Mouse (Mus musculus) Patski (cell line): Measurements from ENCODE around the gene Wdr76. TPM values are rescaled to one million over a fixed set of nuclear protein-coding genes. Genes with fewer than 3 reads are reported as not detected.
"Not testable (repeated sequence)": the region's sequence is repeated elsewhere in the genome, so short reads cannot be mapped to it uniquely, and the experiment has no call there.

ENCODE experiments used
- ATAC-seq: fragments of 100-300 bp; one replicate; pipeline ENCODE4 v1.8.0; 2021
- CTCF ChIA-PET: fragments of 350-600 bp; sonication (Branson Sonifier 250); formaldehyde crosslinking; loops from one replicate; lab custom pipeline; 2022; ENCODE audit warnings: inconsistent platforms; lab: Charles Lee
- POLR2A ChIA-PET: fragments of 350-600 bp; sonication (Branson Sonifier 250); formaldehyde crosslinking; loops from one replicate; lab custom pipeline; 2022; ENCODE audit warnings: antibody characterized with exemption, inconsistent platforms; lab: Charles Lee
- DNase-seq: peaks from one replicate; pipeline ENCODE4 v3.0.0-alpha.2; 2011; ENCODE audit warnings: low read depth, low spot score
- H3K27me3 ChIP-seq: fragments of 371-371 bp; one replicate; pipeline ENCODE4 v1.5.1; 2021
- CTCF ChIP-seq: fragments of 100-300 bp; IDR thresholded peaks from one replicate; pipeline ENCODE4 v1.5.1; 2021
- in situ Hi-C: fragments of 300-500 bp; cut with MboI; formaldehyde crosslinking; loops from 3 replicates; pipeline ENCODE4 v1.11.1; 2018; ENCODE audit warnings: low pct_unique_long_range_greater_than_20kb, mixed read lengths
- polyA plus RNA-seq: library from polyadenylated mRNA; unstranded; gene quantifications from one replicate; pipeline ENCODE4 v1.2.3, GENCODE M21; 2021

Gene Wdr76
- polyA plus RNA-seq, 1 experiment from 2014 or later, result 9.1 TPM

- TF ChIP-seq CTCF, result no peak
- H3K27me3 ChIP-seq, result no peaks in the 10 kb centered on the region
- CTCF ChIA-PET, result interaction anchor here (1.5 kb wide), 1 partner anchor 8 kb away, joined by 3 read pairs; no protein-coding TSS in a partner anchor
- in situ Hi-C loops, result no loop called here
- ATAC-seq (no peak), DNase-seq (no peak)
- POLR2A ChIA-PET, result interaction anchor here (0.6 kb wide), 1 partner anchor 1158 kb away, joined by 3 read pairs; no protein-coding TSS in a partner anchor
Measured at GRCm38 (mm10) chr2:121483576-121483975, 22.9 kb upstream of the Wdr76 start.

DNA sequence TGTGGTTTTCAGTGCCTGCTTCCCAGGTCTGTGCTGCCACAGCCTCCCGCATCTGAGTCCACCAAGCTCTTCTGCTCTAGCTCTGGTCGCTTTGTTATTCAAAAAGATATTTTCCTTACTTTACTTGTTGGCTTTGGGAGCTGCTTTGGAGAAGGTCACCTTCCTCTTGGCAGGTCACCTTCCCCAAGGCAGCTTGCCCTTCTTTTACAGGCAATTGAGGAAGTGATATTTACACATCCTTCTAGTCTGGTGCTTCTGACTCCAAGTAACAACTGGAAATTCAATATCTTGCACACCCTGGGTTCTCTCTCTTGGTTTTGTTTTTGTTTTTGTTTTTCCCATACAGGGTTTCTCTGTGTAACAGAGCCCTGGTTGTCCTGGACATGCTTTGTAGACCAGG, 22.1 kb upstream of the Wdr76 start:
- DNase-seq, in situ Hi-C loops, POLR2A ChIA-PET, CTCF ChIA-PET, H3K27me3 ChIP-seq, ATAC-seq: not testable (repeated sequence)

GRCm38 (mm10) chr2:121501550-121501949, 5.0 kb upstream of the Wdr76 start:
- H3K27me3 ChIP-seq, POLR2A ChIA-PET, DNase-seq, in situ Hi-C loops, CTCF ChIA-PET, ATAC-seq: not testable (repeated sequence)

- in situ Hi-C loops, result no loop called here
Measured at GRCm38 (mm10) chr2:121507173-121507950, 839 bp downstream of the Wdr76 start.

GRCm38 (mm10) chr2:121507951-121508330, 1.4 kb downstream of the Wdr76 start:
- DNase-seq (no peak), ATAC-seq (no peak)
- CTCF ChIA-PET, result no interaction called here
- POLR2A ChIA-PET, result no interaction called here
- TF ChIP-seq CTCF, result no peak
- in situ Hi-C loops, result no loop called here
- no peaks in the 10 kb centered on the region for H3K27me3 ChIP-seq

More at GRCm38 (mm10) chr2:121507173-121507950, 839 bp downstream of the Wdr76 start:
- DNase-seq, result no peak
- ChIA-PET POLR2A (interaction anchor here (0.6 kb wide), 1 partner anchor 35 kb away, joined by 4 read pairs; no protein-coding TSS in a partner anchor), CTCF (no interaction called here)
- no peak for TF ChIP-seq CTCF
- H3K27me3 ChIP-seq, result no peaks in the 10 kb centered on the region
- no peak for ATAC-seq

- ChIA-PET POLR2A (no interaction called here), CTCF (no interaction called here)
- no peak for TF ChIP-seq CTCF
- in situ Hi-C loops, result no loop called here
- ATAC-seq, result peak; percentile 66
- no peak for DNase-seq
- H3K27me3 ChIP-seq, result no peaks in the 10 kb centered on the region
Measured at GRCm38 (mm10) chr2:121509584-121509983, 3.1 kb downstream of the Wdr76 start.

- H3K27me3 ChIP-seq, result no peaks in the 10 kb centered on the region
- DNase-seq (no peak), ATAC-seq (no peak)
- in situ Hi-C loops, result no loop called here
- ChIA-PET CTCF (no interaction called here), POLR2A (no interaction called here)
- TF ChIP-seq CTCF, result no peak
Measured at GRCm38 (mm10) chr2:121511401-121511800, 4.9 kb downstream of the Wdr76 start.

- in situ Hi-C loops, POLR2A ChIA-PET, CTCF ChIA-PET, ATAC-seq, DNase-seq, H3K27me3 ChIP-seq: not testable (repeated sequence)
Measured at GRCm38 (mm10) chr2:121512991-121513765, 6.7 kb downstream of the Wdr76 start.

DNA sequence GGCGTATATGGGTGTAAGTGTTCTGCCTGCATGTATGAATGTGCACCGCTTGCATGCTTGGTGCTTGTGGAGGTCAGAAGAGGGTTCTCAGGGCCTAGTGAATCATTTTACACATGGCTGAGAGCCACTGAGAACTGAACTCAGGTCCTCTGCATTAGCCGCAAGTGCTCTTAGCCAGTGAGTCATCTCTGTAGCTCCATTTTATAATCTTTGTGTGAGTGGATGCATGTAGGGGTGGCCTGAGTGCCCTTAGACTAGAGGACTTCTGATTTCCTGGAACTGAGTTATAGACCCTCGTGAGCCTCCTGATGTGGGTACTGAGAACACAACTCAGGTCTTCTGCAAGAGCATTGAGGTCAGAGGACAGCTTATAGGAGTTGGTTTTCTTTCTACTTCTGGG, 7.7 kb downstream of the Wdr76 start:
- no peak for TF ChIP-seq CTCF
- in situ Hi-C loops, result no loop called here
- ChIA-PET CTCF (no interaction called here), POLR2A (no interaction called here)
- H3K27me3 ChIP-seq, result no peaks in the 10 kb centered on the region
- ATAC-seq (no peak), DNase-seq (no peak)

GRCm38 (mm10) chr2:121518106-121518505, 11.6 kb downstream of the Wdr76 start:
- ChIA-PET POLR2A (no interaction called here), CTCF (no interaction called here)
- ATAC-seq, result no peak
- in situ Hi-C loops, result no loop called here
- no peak for TF ChIP-seq CTCF
- DNase-seq, result no peak
- H3K27me3 ChIP-seq, result no peaks in the 10 kb centered on the region

DNA sequence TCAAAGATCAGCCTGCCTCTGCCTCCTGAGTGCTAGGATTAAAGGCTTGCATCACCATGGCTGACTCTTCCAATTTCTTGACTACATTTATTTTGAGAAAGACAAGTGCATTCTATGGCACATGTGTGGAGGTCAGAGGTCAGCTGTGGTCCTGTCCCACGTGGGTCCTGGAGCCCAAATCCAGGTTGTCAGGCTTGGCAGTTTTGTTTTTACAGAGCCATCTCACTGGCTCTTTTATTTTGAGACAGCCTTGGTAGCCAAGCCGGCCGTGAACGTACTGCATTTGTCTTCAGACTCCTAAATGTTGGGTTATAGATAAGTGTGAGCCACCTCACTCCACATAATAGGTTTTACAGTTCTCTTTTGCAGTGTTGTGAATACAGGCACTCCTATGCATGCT, 12.2 kb downstream of the Wdr76 start:
- ATAC-seq, H3K27me3 ChIP-seq, CTCF ChIA-PET, in situ Hi-C loops, POLR2A ChIA-PET, DNase-seq: not testable (repeated sequence)
